Mouse (Mus musculus) thymus, adult 2 months (tissue): ENCODE measurements around the gene Gli1. TPM values are rescaled to one million over a fixed set of nuclear protein-coding genes. Genes with fewer than 3 reads are reported as not detected.
A peak's percentile ranks its signal among the peaks of the same experiment; 100 is the strongest.
"Not testable (repeated sequence)": the region's sequence is repeated elsewhere in the genome, so short reads cannot be mapped to it uniquely, and the experiment has no call there.

Source experiments
- DNase-seq: peaks from one replicate; pipeline ENCODE4 v3.0.0; 2021
- H3K27ac ChIP-seq: fragments of 200-500 bp; 2 replicates; pipeline ENCODE4 v1.5.1; 2012; ENCODE audit warnings: low read length, control low read depth; ENCODE audit not compliant: control insufficient read depth, insufficient read depth
- H3K27me3 ChIP-seq: fragments of 200-500 bp; 2 replicates; pipeline ENCODE4 v1.6.1; 2012; ENCODE audit warnings: mild to moderate bottlenecking, low read length, moderate library complexity, mixed read lengths; ENCODE audit not compliant: control insufficient read depth, insufficient read depth
- H3K36me3 ChIP-seq: fragments of 200-500 bp; 2 replicates; pipeline ENCODE4 v1.6.1; 2012; ENCODE audit warnings: mild to moderate bottlenecking, low read length, moderate library complexity; ENCODE audit not compliant: control insufficient read depth, insufficient read depth
- H3K4me1 ChIP-seq: fragments of 200-500 bp; replicated peaks from 2 replicates; pipeline ENCODE4 v1.6.1; 2012; ENCODE audit warnings: low read length; ENCODE audit not compliant: control insufficient read depth, insufficient read depth
- H3K4me3 ChIP-seq: fragments of 200-500 bp; 2 replicates; pipeline ENCODE4 v1.5.1; 2012; ENCODE audit warnings: mild to moderate bottlenecking, low read length, control low read depth, moderate library complexity; ENCODE audit not compliant: control insufficient read depth, insufficient read depth
- CTCF ChIP-seq: fragments of 200-500 bp; IDR thresholded peaks from 2 replicates; pipeline ENCODE4 v1.5.1; 2012; ENCODE audit warnings: mild to moderate bottlenecking, control low read depth, low read length, moderate library complexity, borderline replicate concordance; ENCODE audit not compliant: control insufficient read depth, poor library complexity, insufficient read depth; ENCODE audit errors: extremely low read depth
- POLR2A ChIP-seq: fragments of 200-500 bp; IDR thresholded peaks from 2 replicates; pipeline ENCODE4 v1.6.1; 2012; ENCODE audit warnings: mild to moderate bottlenecking, low read length, control low read depth, moderate library complexity; ENCODE audit not compliant: control insufficient read depth, poor library complexity, insufficient read depth; ENCODE audit errors: extremely low read depth
- WGBS: fragments of 180-500 bp; shearing (Covaris S2); methylation state at CpG from one replicate; pipeline ENCODE4 v1.1.7; 2018; 5-methylcytosine and 5-hydroxymethylcytosine counted together
- polyA plus RNA-seq: library from polyadenylated mRNA; depleted of rRNA; stranded (reverse); fragments of >200 nt; gene quantifications from 2 replicates; pipeline ENCODE4 v1.2.3, GENCODE M21; 2012

The Gli1 gene
- polyA plus RNA-seq, 1 experiment: 0.77 TPM

DNA sequence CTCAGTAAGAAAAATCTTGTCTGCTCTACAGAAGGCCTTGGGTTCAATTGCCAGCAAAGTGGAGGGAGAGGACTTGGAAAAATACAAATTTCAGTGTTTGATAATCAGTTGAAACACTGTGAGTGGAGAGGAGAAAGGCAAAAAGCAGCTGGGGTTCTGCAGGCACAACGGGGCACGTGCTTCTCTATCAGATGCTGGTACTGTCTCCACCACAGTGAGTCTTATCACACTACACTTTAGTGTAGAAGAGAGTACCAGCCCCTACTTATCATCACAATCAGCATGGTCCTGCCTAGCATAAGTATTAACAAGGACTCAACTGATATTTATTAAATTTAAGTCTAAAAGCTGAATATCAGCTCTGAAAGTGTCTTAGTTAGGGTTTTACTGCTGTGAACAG is 24.5 kb downstream of the Gli1 start:
- WGBS: 93% methylated on average over 2 of the region's 2 CpGs
- TF ChIP-seq CTCF (no peak), POLR2A (no peak)

DNA sequence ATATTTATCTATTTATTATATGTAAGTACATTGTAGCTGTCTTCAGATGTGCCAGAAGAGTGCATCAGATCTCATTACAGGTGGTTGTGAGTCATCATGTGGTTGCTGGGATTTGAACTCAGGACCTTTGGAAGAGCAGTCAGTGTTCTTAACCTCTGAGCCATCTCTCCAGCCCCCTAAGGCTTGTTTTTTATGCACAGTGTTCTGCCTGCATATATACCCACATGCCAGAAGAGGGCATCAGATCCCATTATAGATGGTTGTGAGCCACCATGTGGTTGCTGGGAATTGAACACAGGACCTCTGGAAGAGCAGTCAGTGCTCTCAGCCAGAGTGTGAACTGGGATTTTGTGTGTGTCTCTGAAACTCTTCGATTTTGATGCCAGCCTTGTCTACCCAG is 26.8 kb downstream of the Gli1 start:
- not testable (repeated sequence) for H3K27me3 ChIP-seq, DNase-seq, H3K4me3 ChIP-seq, H3K36me3 ChIP-seq, H3K27ac ChIP-seq, H3K4me1 ChIP-seq
- 93% methylated on average over 1 of the region's 1 CpGs for WGBS

More for the DNA sequence above, 24.5 kb downstream of the Gli1 start:
- Histone ChIP-seq H3K4me1 (peaks cover 26% of the 10 kb centered on the region), H3K36me3 (no peaks in the 10 kb centered on the region), H3K4me3 (no peak overlapping the region), H3K27me3 (no peaks in the 10 kb centered on the region), H3K27ac (no peak overlapping the region)
- DNase-seq: no peak

DNA sequence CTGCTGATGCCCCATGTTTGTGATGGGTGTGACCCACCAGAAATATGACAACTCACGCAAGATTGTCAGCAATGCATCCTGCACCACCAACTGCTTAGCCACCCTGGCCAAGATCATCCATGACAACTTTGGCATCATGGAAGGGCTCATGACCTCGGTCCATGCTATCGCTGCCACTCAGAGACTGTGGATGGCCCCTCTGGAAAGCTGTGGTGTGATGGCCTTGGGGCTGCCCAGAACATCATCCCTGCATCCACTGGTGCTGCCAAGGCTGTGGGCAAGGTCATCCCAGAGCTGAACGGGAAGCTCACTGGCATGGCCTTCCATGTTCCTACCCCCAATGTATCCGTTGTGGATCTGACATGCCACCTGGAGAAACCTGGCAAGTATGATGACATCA is 28.3 kb downstream of the Gli1 start:
- H3K4me1 ChIP-seq, H3K27ac ChIP-seq, H3K27me3 ChIP-seq, H3K4me3 ChIP-seq, H3K36me3 ChIP-seq, DNase-seq: not testable (repeated sequence)
- WGBS: 99% methylated on average over 5 of the region's 5 CpGs

DNA sequence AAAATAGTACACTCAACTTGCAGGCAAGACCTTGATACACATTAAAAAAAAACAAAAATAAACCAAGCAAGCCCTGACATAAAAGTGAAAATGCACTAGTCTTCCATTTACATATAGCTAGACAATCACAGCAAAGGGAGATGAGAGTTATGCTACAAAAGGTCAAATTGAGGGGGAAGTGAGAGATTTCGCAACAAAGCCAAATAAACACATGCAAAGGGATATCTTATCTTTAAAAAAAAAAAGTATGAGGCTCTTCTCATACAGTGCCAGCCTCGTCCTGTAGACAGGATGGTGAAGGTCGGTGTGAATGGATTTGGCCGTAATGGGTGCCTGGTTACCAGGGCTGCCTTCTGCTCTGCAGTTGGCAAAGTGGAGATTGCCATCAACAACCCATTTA is 28.9 kb downstream of the Gli1 start:
- 66% methylated on average over 4 of the region's 4 CpGs for WGBS
- no peak for DNase-seq
- Histone ChIP-seq H3K36me3 (peaks cover 12% of the 10 kb centered on the region), H3K4me3 (no peak overlapping the region), H3K4me1 (0 out of 2 replicates have a peak, but pooled peaks cover 4% of the 10 kb centered on the region), H3K27ac (no peak overlapping the region), H3K27me3 (no peaks in the 10 kb centered on the region)
- TF ChIP-seq CTCF (no peak), POLR2A (no peak)

DNA sequence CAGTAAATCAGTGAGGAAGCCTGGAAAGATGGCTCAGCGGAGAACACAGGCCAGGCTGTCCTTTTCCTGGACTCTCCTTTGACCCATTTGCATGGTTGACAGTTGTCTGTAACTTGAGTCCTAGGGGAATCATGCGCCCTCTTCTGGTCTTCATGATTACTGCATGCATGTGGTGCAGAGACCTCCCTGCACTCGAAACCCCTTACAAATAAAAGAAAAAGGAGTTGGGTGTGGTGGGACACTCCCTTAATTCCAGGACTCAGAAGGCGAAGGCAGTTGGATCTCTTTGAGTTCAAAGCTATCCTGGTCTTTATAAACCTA is 29.5 kb downstream of the Gli1 start:
- DNase-seq: peak; percentile 89

DNA sequence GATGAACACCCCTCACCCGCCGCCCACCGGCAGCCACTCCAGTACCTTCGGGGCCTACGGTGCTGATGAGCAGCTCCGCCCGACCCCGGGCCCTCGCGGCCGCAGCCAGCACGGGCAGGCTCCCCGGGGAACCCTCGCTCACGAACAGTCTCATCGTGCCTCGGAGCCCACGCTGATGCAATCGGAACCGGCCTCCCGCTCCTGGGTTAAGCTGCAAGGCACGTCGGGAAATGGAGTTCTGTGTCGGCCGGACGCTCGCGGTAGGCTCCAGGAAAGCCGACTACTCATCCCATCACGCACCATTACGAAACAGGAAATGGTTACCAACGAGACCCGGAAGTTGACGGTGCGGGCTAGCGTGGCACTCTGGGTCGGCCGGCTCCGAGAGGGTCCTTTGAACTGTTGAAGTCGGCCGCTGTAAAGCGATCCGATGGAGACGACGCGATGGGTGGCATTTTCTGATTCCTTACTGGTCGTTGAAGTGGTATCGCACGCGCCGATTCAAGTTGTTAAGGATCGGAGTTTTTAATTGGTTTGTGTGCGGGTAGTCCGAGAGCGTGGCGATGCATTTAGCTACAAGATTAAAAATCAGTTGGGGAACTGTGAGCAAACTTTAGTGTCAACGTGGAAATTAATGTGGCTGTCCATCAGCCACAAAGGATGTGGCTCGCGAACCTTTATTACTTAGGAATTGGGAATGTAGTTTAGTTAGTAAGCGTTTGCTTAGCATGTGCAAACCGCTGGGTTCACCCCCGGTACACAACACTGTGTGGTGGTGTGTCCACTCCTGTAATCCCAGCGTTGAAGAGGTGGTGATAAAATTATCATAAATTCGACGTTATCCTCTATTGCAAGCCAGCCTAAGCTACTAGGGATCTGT is 30.1 kb downstream of the Gli1 start, which contains the start of gene Mars:
Gene Mars, minus strand, starts transcription at position 311 of the 880 bp plus-strand sequence.
- peak within 1 kb of the TSS; percentile 70 for H3K27ac ChIP-seq
- peak; percentile 95 for DNase-seq
- 0 out of 2 replicates have a peak, but pooled peaks cover 4% of the 10 kb centered on the region for H3K4me1 ChIP-seq
- TF ChIP-seq CTCF (no peak; the same call in none of the 2 replicates), POLR2A (peak; percentile 36; the same call in 1 of the 2 replicates)
- no peaks in the 10 kb centered on the region for H3K27me3 ChIP-seq
- peak within 1 kb of the TSS; percentile 93 for H3K4me3 ChIP-seq
- H3K36me3 ChIP-seq: peaks cover 19% of the 10 kb centered on the region
- WGBS: under 1% methylated on average over 65 of the region's 65 CpGs

More for the DNA sequence above, 29.5 kb downstream of the Gli1 start:
- Histone ChIP-seq H3K27ac (peak overlapping the region; percentile 70), H3K27me3 (no peaks in the 10 kb centered on the region), H3K4me3 (peak overlapping the region; percentile 93), H3K36me3 (peaks cover 13% of the 10 kb centered on the region), H3K4me1 (0 out of 2 replicates have a peak, but pooled peaks cover 4% of the 10 kb centered on the region)
- 1% methylated on average over 4 of the region's 4 CpGs for WGBS
- no peak for TF ChIP-seq POLR2A
- TF ChIP-seq CTCF: no peak
